Mouse (Mus musculus): ENCODE results near the gene Angel2. TPM values are rescaled to one million over a fixed set of nuclear protein-coding genes. Genes with fewer than 3 reads are reported as not detected.

Angel2 gene
- total and polyA plus RNA-seq, 3 experiments: 25.1 to 33.7 TPM; not detected in 1

DNA sequence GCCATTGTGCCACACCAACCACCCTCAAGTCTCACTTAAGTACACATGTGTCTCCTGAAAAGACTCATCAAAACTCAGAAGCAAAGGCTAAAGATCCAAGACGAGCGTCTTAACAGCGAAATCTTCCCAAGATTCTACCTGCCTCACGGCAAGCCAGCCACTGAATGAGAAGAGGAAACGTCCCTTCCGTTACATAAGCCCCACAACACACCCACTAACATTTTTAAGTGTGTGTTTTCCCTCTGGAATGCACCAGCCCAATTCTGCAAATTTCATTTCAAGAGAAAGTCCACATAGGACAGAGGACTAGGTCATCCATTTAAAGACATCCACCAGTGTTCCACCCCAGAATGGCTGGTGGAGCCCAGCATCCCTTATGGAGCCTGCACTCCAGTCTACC lies 14.1 kb upstream of the Angel2 start:
- Histone ChIP-seq H3K27me3 (ENCODE audit: control insufficient read depth in 1 of 2, insufficient read depth in 2 of 2, low read length in 2 of 2) (no peaks in the 10 kb centered on the region), H3K27ac (ENCODE audit: control insufficient read depth, low read depth, low read length) (no peak overlapping the region), H3K9ac (ENCODE audit: control insufficient read depth, low read depth, low read length, poor library complexity, severe bottlenecking) (peak overlapping the region; percentile 82), H3K79me2 (ENCODE audit: control insufficient read depth, insufficient read depth, low read length, poor library complexity) (peaks cover 18% of the 10 kb centered on the region), H3K4me3 (ENCODE audit: control insufficient read depth in 1 of 2, insufficient read depth in 1 of 2, low read depth in 2 of 2, low read length in 2 of 2) (peak overlapping the region; percentile 80 to 93), H3K4me1 (ENCODE audit: control insufficient read depth in 1 of 2, insufficient read depth in 2 of 2, low read length in 2 of 2) (peaks cover 0 to 9% of the 10 kb centered on the region in 2 experiments), H3K36me3 (ENCODE audit: control insufficient read depth in 1 of 2, insufficient read depth in 2 of 2, low read length in 2 of 2) (peaks cover 0 to 10% of the 10 kb centered on the region in 2 experiments; a peak in 3 of 4 replicates), H3K9me3 (replicated peaks; ENCODE audit: insufficient read depth, low read length) (no peaks in the 10 kb centered on the region)
- TF ChIP-seq ZMIZ1 (IDR thresholded peaks at IDR 0.05; ENCODE audit: low read depth, low read length) (no peak), ZNF384 (IDR thresholded peaks at IDR 0.05; ENCODE audit: low read depth, low read length) (no peak), MYC (IDR thresholded peaks at IDR 0.05; ENCODE audit: low read depth, low read length) (no peak), CTCF (IDR thresholded peaks at IDR 0.05 in 2 of 3, conservative IDR thresholded peaks at IDR 0.05 in 1 of 3; ENCODE audit: control insufficient read depth in 1 of 3, insufficient read depth in 1 of 3, low read depth in 2 of 3, low read length in 3 of 3, poor library complexity in 1 of 3, severe bottlenecking in 1 of 3) (no peak), MAFK (IDR thresholded peaks at IDR 0.05; ENCODE audit: borderline replicate concordance, low read depth, low read length) (no peak), USF1 (IDR thresholded peaks at IDR 0.05; ENCODE audit: low read depth, low read length) (no peak), POLR2AphosphoS2 (IDR thresholded peaks at IDR 0.05; ENCODE audit: low read length) (no peak), TAL1 (IDR thresholded peaks at IDR 0.05; ENCODE audit: low read length) (no peak), E2F4 (IDR thresholded peaks at IDR 0.05; ENCODE audit: borderline replicate concordance, low read depth, low read length) (no peak), KAT2A (conservative IDR thresholded peaks at IDR 0.05; ENCODE audit: low read depth, low read length) (no peak), MAZ (IDR thresholded peaks at IDR 0.05; ENCODE audit: low read depth, low read length) (no peak), SIN3A (IDR thresholded peaks at IDR 0.05; ENCODE audit: low read length) (no peak), TBP (IDR thresholded peaks at IDR 0.05; ENCODE audit: low read depth, low read length) (no peak), ELF1 (IDR thresholded peaks at IDR 0.05; ENCODE audit: low read depth, low read length) (no peak), EP300 (IDR thresholded peaks at IDR 0.05; ENCODE audit: low read depth in 1 of 2, low read length in 2 of 2) (no peak), SMC3 (IDR thresholded peaks at IDR 0.05; ENCODE audit: low read depth, low read length) (no peak), NRF1 (IDR thresholded peaks at IDR 0.05; ENCODE audit: insufficient read depth, low read depth, low read length, poor library complexity, severe bottlenecking) (no peak)
- DNase-seq (ENCODE audit: low read depth, low spot score): no peak

DNA sequence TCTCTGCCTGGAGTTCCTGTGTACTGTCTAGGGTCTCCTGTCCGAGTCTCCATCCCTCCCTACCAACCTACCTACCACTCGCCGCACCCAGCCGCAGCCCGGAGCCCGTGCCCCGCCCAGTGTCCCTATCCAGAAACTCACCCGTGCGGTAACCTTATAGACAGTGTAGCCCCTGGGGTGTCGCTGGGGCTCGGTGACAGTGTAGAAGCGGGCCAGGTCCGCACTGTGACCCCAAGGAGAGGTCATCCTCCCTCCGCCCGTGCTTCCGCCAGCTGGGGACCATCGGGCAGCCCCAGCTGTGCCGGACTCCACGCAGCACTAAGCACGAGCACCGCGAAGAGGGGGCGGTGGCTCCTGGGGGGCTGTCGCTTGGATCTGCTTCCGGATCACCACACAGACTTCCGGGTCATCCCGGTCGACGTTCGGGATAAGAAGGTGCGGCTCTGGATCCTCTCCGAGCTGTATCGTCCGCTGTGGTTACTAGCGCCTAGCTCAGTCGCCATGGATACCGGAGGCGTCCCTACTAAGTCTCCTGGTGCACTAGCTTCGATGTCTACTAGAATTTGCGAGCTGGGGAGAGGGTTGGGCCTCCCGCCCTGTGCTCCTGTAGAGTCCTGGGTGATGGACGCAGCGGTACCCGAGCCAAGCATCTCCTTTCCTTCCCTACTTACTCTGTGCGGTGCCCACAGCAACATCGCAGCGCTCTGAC lies 13.3 kb upstream of the Angel2 start, which contains the start of gene Rps6kc1:
Gene Rps6kc1, minus strand, starts transcription at position 356 of the 709 bp plus-strand sequence.
- Histone ChIP-seq H3K79me2 (ENCODE audit: control insufficient read depth, insufficient read depth, low read length, poor library complexity) (peaks cover 17% of the 10 kb centered on the region), H3K27ac (ENCODE audit: control insufficient read depth, low read depth, low read length) (peak within 1 kb of the TSS; percentile 18), H3K4me3 (ENCODE audit: control insufficient read depth in 1 of 2, insufficient read depth in 1 of 2, low read depth in 2 of 2, low read length in 2 of 2) (peak within 1 kb of the TSS; percentile 80 to 93)
- TF ChIP-seq POLR2A (IDR thresholded peaks at IDR 0.05; ENCODE audit: control insufficient read depth in 1 of 2, insufficient read depth in 1 of 2, low read depth in 1 of 2, low read length in 2 of 2, poor library complexity in 1 of 2) (peak; percentile 79 to 89), NRF1 (IDR thresholded peaks at IDR 0.05; ENCODE audit: insufficient read depth, low read depth, low read length, poor library complexity, severe bottlenecking) (no peak), E2F4 (IDR thresholded peaks at IDR 0.05; ENCODE audit: borderline replicate concordance, low read depth, low read length) (no peak), TBP (IDR thresholded peaks at IDR 0.05; ENCODE audit: low read depth, low read length) (peak; percentile 56), USF2 (IDR thresholded peaks at IDR 0.05; ENCODE audit: borderline replicate concordance in 1 of 2, insufficient read depth in 1 of 2, low read depth in 1 of 2, low read length in 2 of 2) (no peak), RCOR1 (IDR thresholded peaks at IDR 0.05; ENCODE audit: low read depth, low read length) (no peak), TCF12 (IDR thresholded peaks at IDR 0.05; ENCODE audit: low read depth, low read length) (0 out of 2 replicates have a peak, but pooled peaks have one; percentile 45), ETS1 (IDR thresholded peaks at IDR 0.05; ENCODE audit: low read depth, low read length) (peak; percentile 20; the same call in 1 of the 2 replicates), CTCF (IDR thresholded peaks at IDR 0.05 in 2 of 3, conservative IDR thresholded peaks at IDR 0.05 in 1 of 3; ENCODE audit: control insufficient read depth in 1 of 3, insufficient read depth in 1 of 3, low read depth in 2 of 3, low read length in 3 of 3, poor library complexity in 1 of 3, severe bottlenecking in 1 of 3) (no peak), USF1 (IDR thresholded peaks at IDR 0.05; ENCODE audit: low read depth, low read length) (no peak), GATA1 (IDR thresholded peaks at IDR 0.05; ENCODE audit: low read depth, low read length) (peak; percentile 29; the same call in 1 of the 2 replicates), MYB (IDR thresholded peaks at IDR 0.05; ENCODE audit: low read depth, low read length) (no peak), ELF1 (IDR thresholded peaks at IDR 0.05; ENCODE audit: low read depth, low read length) (peak; percentile 71; the same call in 1 of the 2 replicates), ZKSCAN1 (IDR thresholded peaks at IDR 0.05; ENCODE audit: low read depth, low read length) (no peak), BHLHE40 (IDR thresholded peaks at IDR 0.05; ENCODE audit: borderline replicate concordance, low read depth, low read length) (no peak), RAD21 (IDR thresholded peaks at IDR 0.05; ENCODE audit: low read depth, low read length) (no peak), UBTF (IDR thresholded peaks at IDR 0.05; ENCODE audit: borderline replicate concordance, insufficient read depth, low read depth, low read length) (no peak), SMC3 (IDR thresholded peaks at IDR 0.05; ENCODE audit: low read depth, low read length) (no peak), EP300 (IDR thresholded peaks at IDR 0.05; ENCODE audit: low read depth in 1 of 2, low read length in 2 of 2) (no peak)

More for the DNA sequence above, 13.3 kb upstream of the Angel2 start, which contains the start of gene Rps6kc1:
- H3K9ac ChIP-seq (ENCODE audit: control insufficient read depth, low read depth, low read length, poor library complexity, severe bottlenecking): peak within 1 kb of the TSS; percentile 82
- DNase-seq (ENCODE audit: low read depth, low spot score): peak; percentile 91
- H3K9me3 ChIP-seq (replicated peaks; ENCODE audit: insufficient read depth, low read length): no peaks in the 10 kb centered on the region
- peaks cover 0 to 9% of the 10 kb centered on the region in 2 experiments for H3K4me1 ChIP-seq (ENCODE audit: control insufficient read depth in 1 of 2, insufficient read depth in 2 of 2, low read length in 2 of 2)
- no peaks in the 10 kb centered on the region for H3K27me3 ChIP-seq (ENCODE audit: control insufficient read depth in 1 of 2, insufficient read depth in 2 of 2, low read length in 2 of 2)
- H3K36me3 ChIP-seq (ENCODE audit: control insufficient read depth in 1 of 2, insufficient read depth in 2 of 2, low read length in 2 of 2): peaks cover 0 to 10% of the 10 kb centered on the region in 2 experiments; a peak in 3 of 4 replicates

All from MEL (cell line).